ENCODE assay signal across 36 mouse cellular contexts in the genomic region with DNA sequence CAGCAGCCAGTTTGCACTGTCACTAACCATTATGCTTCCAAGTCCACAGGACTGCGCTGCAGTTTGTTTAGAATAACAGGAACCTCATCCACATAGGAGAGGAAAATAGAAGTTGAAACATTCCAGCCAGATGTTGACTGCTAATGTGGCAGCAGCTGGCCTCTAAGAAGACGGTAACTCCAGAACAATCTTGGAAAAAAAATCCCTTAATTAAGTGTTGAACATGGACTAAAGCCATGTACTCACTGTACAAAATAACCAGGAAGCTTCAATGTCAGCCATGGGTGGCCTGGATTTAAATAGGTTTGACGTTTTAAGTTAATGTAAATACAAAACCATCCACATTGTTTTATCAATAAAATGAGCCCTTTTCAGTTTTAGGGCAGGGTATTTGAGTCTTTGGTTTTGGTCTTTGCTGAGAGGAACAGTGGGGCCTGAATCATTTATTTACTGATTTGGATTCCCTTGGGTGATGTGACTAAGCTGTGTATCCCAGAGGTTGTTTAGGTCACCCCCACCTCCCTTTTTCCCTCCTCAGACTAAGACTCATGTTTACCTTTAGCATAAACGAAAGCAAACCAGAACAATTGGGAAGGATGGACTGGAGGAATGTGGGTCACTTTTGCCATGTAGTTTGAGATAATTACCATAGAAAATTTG.
"Had no signal": no experiment of that assay in that cellular context is flagged by ENCODE, and none has a peak within 500 bp of the region (broad histone marks: within the 10 kb centered on the region; RNA-seq: fewer than 3 reads in every experiment).

No protein-coding gene starts in this region.

- H3K4me1 ChIP-seq: heart, embryonic 10.5 days; heart, embryonic 15.5 days; hindbrain, embryonic 10.5 days; hindbrain, embryonic 12.5 days; hindbrain, embryonic 13.5 days; hindbrain, embryonic 15.5 days; intestine, embryonic 15.5 days; kidney, embryonic 15.5 days had no signal

- H3K27ac ChIP-seq: heart, adult 2 months; heart, embryonic 10.5 days; heart, embryonic 13.5 days; heart, embryonic 15.5 days; hindbrain, embryonic 10.5 days; hindbrain, embryonic 12.5 days; hindbrain, embryonic 13.5 days; hindbrain, embryonic 14.5 days; hindbrain, embryonic 15.5 days; hindbrain, postnatal 0 days; intestine, embryonic 15.5 days; kidney, embryonic 15.5 days; kidney, postnatal 0 days; layer of hippocampus, adult 2 months had no signal

- H3K4me3 ChIP-seq: heart, adult 2 months; heart, embryonic 10.5 days; heart, embryonic 12.5 days; heart, embryonic 13.5 days; heart, embryonic 15.5 days; hindbrain, embryonic 10.5 days; hindbrain, embryonic 12.5 days; hindbrain, embryonic 13.5 days; hindbrain, embryonic 15.5 days; intestine, embryonic 15.5 days; kidney, embryonic 15.5 days; layer of hippocampus, adult 2 months had no signal

- H3K9me3 ChIP-seq: heart, embryonic 10.5 days; heart, embryonic 13.5 days; heart, embryonic 15.5 days; hindbrain, embryonic 10.5 days; hindbrain, embryonic 12.5 days; hindbrain, embryonic 13.5 days; hindbrain, embryonic 15.5 days; intestine, embryonic 15.5 days; kidney, embryonic 15.5 days had no signal

- H3K9ac ChIP-seq: heart, embryonic 12.5 days; heart, embryonic 13.5 days; heart, embryonic 15.5 days; hindbrain, embryonic 12.5 days; hindbrain, embryonic 13.5 days; hindbrain, embryonic 14.5 days; hindbrain, embryonic 15.5 days; intestine, embryonic 15.5 days; kidney, embryonic 15.5 days had no signal

- DNase-seq: heart, adult 18-20 months; heart, adult 2 months; heart, postnatal 10 days; heart, postnatal 14 days; heart, postnatal 36 days; heart, postnatal 4 days; kidney, adult 11 months; kidney, adult 18-20 months; kidney, adult 2 months; kidney, adult 8-10 months; kidney, adult 9 months; kidney, postnatal 10 days; kidney, postnatal 14 days; kidney, postnatal 25 days; kidney, postnatal 36 days; kidney, postnatal 4 days; layer of hippocampus, adult 9-11 months had no signal

- ATAC-seq: hindbrain, embryonic 16.5 days; hindbrain, postnatal 0 days; inflammation-experienced regulatory T-cells, adult 6 months; intestine, embryonic 15.5 days; intestine, embryonic 16.5 days; intestine, postnatal 0 days had no signal

- H3K4me2 ChIP-seq: heart, embryonic 11.5 days; heart, embryonic 12.5 days; heart, embryonic 13.5 days; heart, embryonic 15.5 days; hindbrain, embryonic 12.5 days; hindbrain, embryonic 13.5 days; hindbrain, embryonic 14.5 days; hindbrain, embryonic 15.5 days; intestine, embryonic 15.5 days; kidney, embryonic 15.5 days had no signal

- H3K36me3 ChIP-seq: heart, embryonic 10.5 days; heart, embryonic 15.5 days; hindbrain, embryonic 12.5 days; hindbrain, embryonic 13.5 days; hindbrain, embryonic 15.5 days had no signal

- H3K27me3 ChIP-seq: heart, embryonic 12.5 days; heart, embryonic 13.5 days; heart, embryonic 15.5 days; hindbrain, embryonic 12.5 days; hindbrain, embryonic 13.5 days; hindbrain, embryonic 15.5 days; intestine, embryonic 15.5 days; kidney, embryonic 15.5 days had no signal
